Mouse (Mus musculus) B cell, adult 67 days (primary cell): Measurements from ENCODE around the gene Olfr713. TPM values are rescaled to one million over a fixed set of nuclear protein-coding genes. Genes with fewer than 3 reads are reported as not detected.

ENCODE experiments used
- total RNA-seq, 2 experiments: library from RNA; stranded (reverse); gene quantifications; 4 replicates each; pipeline ENCODE4 v1.2.4; 2023

Olfr713 gene
- total RNA-seq: not detected

GRCm38 (mm10) chr7:107030874-107031273, at the start of gene Olfr713:
Olfr713 (plus strand) TSS chr7:107031174.

GRCm38 (mm10) chr7:107005972-107006371, 25.0 kb upstream of the Olfr713 start, which contains the start of gene Olfr2:
Olfr2 (minus strand) TSS chr7:107006072.

GRCm38 (mm10) chr7:107070681-107071080, 39.7 kb downstream of the Olfr713 start, which contains the start of gene Olfr714:
Olfr714 (plus strand) TSS chr7:107070981.

Other genes starting within 250 kb of the Olfr713 start
- gene Olfr699, start 238.0 kb upstream of the Olfr713 start, total RNA-seq: not detected
- gene Olfr700, start 222.3 kb upstream of the Olfr713 start, total RNA-seq: not detected
- gene Olfr701, start 217.0 kb upstream of the Olfr713 start, total RNA-seq: not detected
- not detected for gene Olfr702, start 197.3 kb upstream of the Olfr713 start, total RNA-seq
- gene Olfr703, start 187.8 kb upstream of the Olfr713 start, total RNA-seq: not detected
- gene Olfr704, start 168.0 kb upstream of the Olfr713 start, total RNA-seq: not detected
- not detected for gene Olfr705, start 154.3 kb upstream of the Olfr713 start, total RNA-seq
- not detected for gene Olfr706, start 143.0 kb upstream of the Olfr713 start, total RNA-seq
- not detected for gene Olfr707, start 129.9 kb upstream of the Olfr713 start, total RNA-seq
- not detected for gene Olfr1532-ps1, start 123.2 kb upstream of the Olfr713 start, total RNA-seq
- under 1 TPM; 0.15 to 0.18 TPM for gene Olfr709-ps1, start 99.0 kb upstream of the Olfr713 start, total RNA-seq
- not detected for gene Olfr710, start 82.9 kb upstream of the Olfr713 start, total RNA-seq
- not detected for gene Olfr6, start 67.2 kb upstream of the Olfr713 start, total RNA-seq
- gene Olfr711, start 55.7 kb upstream of the Olfr713 start, total RNA-seq: not detected
- not detected for gene Olfr2, start 25.1 kb upstream of the Olfr713 start, total RNA-seq
- gene Olfr714, start 39.8 kb downstream of the Olfr713 start, total RNA-seq: not detected
- not detected for gene Olfr17, start 62.0 kb downstream of the Olfr713 start, total RNA-seq
- not detected for gene Olfr715b, start 79.2 kb downstream of the Olfr713 start, total RNA-seq
- not detected for gene Olfr715, start 99.9 kb downstream of the Olfr713 start, total RNA-seq
- not detected for gene Olfr716, start 107.2 kb downstream of the Olfr713 start, total RNA-seq
- gene Nlrp14, start 135.8 kb downstream of the Olfr713 start, total RNA-seq: not detected
- not detected for gene Rbmxl2, start 178.3 kb downstream of the Olfr713 start, total RNA-seq